Mouse (Mus musculus): ENCODE measurements at regions not wholly inside any gene's neighbourhood (a gene's known extent, or its start where the extent isn't known, plus 50 kb on each side); places are given as distances from the start of the nearest gene placed in this dataset.

- dilution Hi-C loops (cut with MboI; ENCODE audit: extremely low pct_ligation_motif_present, extremely low pct_unique_long_range_greater_than_20kb, low sequenced_read_pairs): no loop called here
Measured at GRCm38 (mm10) chr14:29851286-29851685, 116.8 kb upstream of the Selenok start.

GRCm38 (mm10) chr14:29851956-29852725 lies 116.0 kb upstream of the Selenok start:
- no peak for TF ChIP-seq USF1 (IDR thresholded peaks at IDR 0.05; ENCODE audit: low read depth, low read length)
- TF ChIP-seq ELF1 (IDR thresholded peaks at IDR 0.05; ENCODE audit: low read depth, low read length): no peak
- DNase-seq (ENCODE audit: extremely low read depth): no peak
- H3K79me2 ChIP-seq (replicated peaks; ENCODE audit: control insufficient read depth, extremely low read depth, insufficient read depth, poor library complexity, severe bottlenecking): no peaks in the 10 kb centered on the region
- no peak overlapping the region for H3K4me2 ChIP-seq (ENCODE audit: insufficient read depth, low read depth, poor library complexity, severe bottlenecking)
- H3K36me3 ChIP-seq (replicated peaks in 1 of 2; ENCODE audit: control insufficient read depth in 1 of 2, insufficient read depth in 1 of 2, low read length in 1 of 2): no peaks in the 10 kb centered on the region
- dilution Hi-C loops (cut with MboI; ENCODE audit: extremely low pct_ligation_motif_present, extremely low pct_unique_long_range_greater_than_20kb, low sequenced_read_pairs) (no loop called here), in situ Hi-C loops (cut with MboI; ENCODE audit: low pct_ligation_motif_present, low pct_unique_long_range_greater_than_20kb, low sequenced_read_pairs) (no loop called here)
- H3K9ac ChIP-seq (ENCODE audit: insufficient read depth, low read depth): no peak overlapping the region
- no peak overlapping the region for H3K27ac ChIP-seq (ENCODE audit: insufficient read depth, low read depth)
- no peaks in the 10 kb centered on the region for H3K9me3 ChIP-seq (replicated peaks; ENCODE audit: low read length)
- H3K27me3 ChIP-seq (replicated peaks): peaks cover 34% of the 10 kb centered on the region
- no peaks in the 10 kb centered on the region for H3K4me1 ChIP-seq (ENCODE audit: control insufficient read depth in 1 of 2, insufficient read depth in 2 of 2)
- H3K4me3 ChIP-seq (replicated peaks in 1 of 3; ENCODE audit: low read depth in 2 of 3, low read length in 2 of 3, poor library complexity in 1 of 3): no peak overlapping the region

More at GRCm38 (mm10) chr14:29851286-29851685, 116.8 kb upstream of the Selenok start:
- no peaks in the 10 kb centered on the region for H3K36me3 ChIP-seq (replicated peaks in 1 of 2; ENCODE audit: control insufficient read depth in 1 of 2, insufficient read depth in 1 of 2, low read length in 1 of 2)
- no peaks in the 10 kb centered on the region for H3K9me3 ChIP-seq (replicated peaks; ENCODE audit: low read length)
- TF ChIP-seq MAZ (IDR thresholded peaks at IDR 0.05; ENCODE audit: low read depth, low read length): no peak
- no peak for TF ChIP-seq MXI1 (IDR thresholded peaks at IDR 0.05; ENCODE audit: low read depth, low read length)
- TF ChIP-seq E2F4 (IDR thresholded peaks at IDR 0.05; ENCODE audit: insufficient replicate concordance, low read depth, low read length): no peak
- no peak for TF ChIP-seq BHLHE40 (IDR thresholded peaks at IDR 0.05; ENCODE audit: low read depth, low read length)
- no peak overlapping the region for H3K4me3 ChIP-seq (replicated peaks in 1 of 3; ENCODE audit: low read depth in 2 of 3, low read length in 2 of 3, poor library complexity in 1 of 3)
- no peak for DNase-seq (ENCODE audit: extremely low read depth)
- no peaks in the 10 kb centered on the region for H3K79me2 ChIP-seq (replicated peaks; ENCODE audit: control insufficient read depth, extremely low read depth, insufficient read depth, poor library complexity, severe bottlenecking)
- H3K27ac ChIP-seq (ENCODE audit: insufficient read depth, low read depth): no peak overlapping the region
- H3K9ac ChIP-seq (ENCODE audit: insufficient read depth, low read depth): no peak overlapping the region
- in situ Hi-C loops (cut with MboI; ENCODE audit: low pct_ligation_motif_present, low pct_unique_long_range_greater_than_20kb, low sequenced_read_pairs): no loop called here
- peaks cover 36% of the 10 kb centered on the region for H3K27me3 ChIP-seq (replicated peaks)
- no peak overlapping the region for H3K4me2 ChIP-seq (ENCODE audit: insufficient read depth, low read depth, poor library complexity, severe bottlenecking)
- H3K4me1 ChIP-seq (ENCODE audit: control insufficient read depth in 1 of 2, insufficient read depth in 2 of 2): no peaks in the 10 kb centered on the region

- dilution Hi-C loops (cut with MboI; ENCODE audit: extremely low pct_ligation_motif_present, extremely low pct_unique_long_range_greater_than_20kb, low sequenced_read_pairs): no loop called here
- Histone ChIP-seq H3K27ac (ENCODE audit: insufficient read depth, low read depth) (no peak overlapping the region), H3K27me3 (replicated peaks) (peaks cover 17% of the 10 kb centered on the region), H3K9me3 (replicated peaks; ENCODE audit: low read length) (no peaks in the 10 kb centered on the region), H3K4me2 (ENCODE audit: insufficient read depth, low read depth, poor library complexity, severe bottlenecking) (no peak overlapping the region), H3K36me3 (replicated peaks in 1 of 2; ENCODE audit: control insufficient read depth in 1 of 2, insufficient read depth in 1 of 2, low read length in 1 of 2) (no peaks in the 10 kb centered on the region), H3K9ac (ENCODE audit: insufficient read depth, low read depth) (no peak overlapping the region), H3K4me1 (ENCODE audit: control insufficient read depth in 1 of 2, insufficient read depth in 2 of 2) (no peaks in the 10 kb centered on the region), H3K4me3 (replicated peaks in 1 of 3; ENCODE audit: low read depth in 2 of 3, low read length in 2 of 3, poor library complexity in 1 of 3) (no peak overlapping the region), H3K79me2 (replicated peaks; ENCODE audit: control insufficient read depth, extremely low read depth, insufficient read depth, poor library complexity, severe bottlenecking) (no peaks in the 10 kb centered on the region)
- TF ChIP-seq MAZ (IDR thresholded peaks at IDR 0.05; ENCODE audit: low read depth, low read length): no peak
- TF ChIP-seq ELF1 (IDR thresholded peaks at IDR 0.05; ENCODE audit: low read depth, low read length): no peak
- no peak for TF ChIP-seq MAX (IDR thresholded peaks at IDR 0.05; ENCODE audit: low read length)
- no peak for TF ChIP-seq TBP (conservative IDR thresholded peaks at IDR 0.05; ENCODE audit: low read depth, low read length)
- no peak for TF ChIP-seq UBTF (IDR thresholded peaks at IDR 0.05; ENCODE audit: low read depth, low read length)
- no peak for TF ChIP-seq JUN (IDR thresholded peaks at IDR 0.05; ENCODE audit: insufficient read depth, low read depth, low read length)
- no peak for TF ChIP-seq MAFK (IDR thresholded peaks at IDR 0.05; ENCODE audit: insufficient replicate concordance, low read length)
- in situ Hi-C loops (cut with MboI; ENCODE audit: low pct_ligation_motif_present, low pct_unique_long_range_greater_than_20kb, low sequenced_read_pairs): no loop called here
- DNase-seq (ENCODE audit: extremely low read depth): no peak
Measured at GRCm38 (mm10) chr14:29862032-29862431, 106.1 kb upstream of the Selenok start.
